Mouse (Mus musculus): ENCODE data around the gene Dnal4. TPM values are rescaled to one million over a fixed set of nuclear protein-coding genes. Genes with fewer than 3 reads are reported as not detected.

The Dnal4 gene
- polyA plus RNA-seq, 1 experiment, result 18.7 TPM

- WGBS, result 9% methylated on average over 1 of the region's 1 CpGs
- Histone ChIP-seq H3K36me3 (ENCODE audit: control insufficient read depth, insufficient read depth, low read length) (no peaks in the 10 kb centered on the region), H3K27ac (ENCODE audit: insufficient read depth, low read depth, low read length) (no peak overlapping the region), H3K4me3 (ENCODE audit: low read depth, low read length) (no peak overlapping the region), H3K4me1 (ENCODE audit: control insufficient read depth, insufficient read depth, insufficient read length, low read length) (peaks cover 3% of the 10 kb centered on the region), H3K27me3 (ENCODE audit: control insufficient read depth, insufficient read depth, low read length) (peaks cover 33% of the 10 kb centered on the region)
- TF ChIP-seq CTCF (IDR thresholded peaks at IDR 0.05; ENCODE audit: extremely low read depth, insufficient read length, insufficient replicate concordance, low read depth, low read length), result no peak
- no peak for TF ChIP-seq POLR2A (IDR thresholded peaks at IDR 0.05; ENCODE audit: low read depth, low read length)
Measured at GRCm38 (mm10) chr15:79807050-79807449, 29.4 kb upstream of the Dnal4 start.

GRCm38 (mm10) chr15:79805246-79805645 is 27.6 kb upstream of the Dnal4 start:
- H3K36me3 ChIP-seq (ENCODE audit: control insufficient read depth, insufficient read depth, low read length), result no peaks in the 10 kb centered on the region
- no peak overlapping the region for H3K27ac ChIP-seq (ENCODE audit: insufficient read depth, low read depth, low read length)
- TF ChIP-seq POLR2A (IDR thresholded peaks at IDR 0.05; ENCODE audit: low read depth, low read length) (no peak), CTCF (IDR thresholded peaks at IDR 0.05; ENCODE audit: extremely low read depth, insufficient read length, insufficient replicate concordance, low read depth, low read length) (no peak)
- 29% methylated on average over 8 of the region's 8 CpGs for WGBS
- peaks cover 37% of the 10 kb centered on the region for H3K27me3 ChIP-seq (ENCODE audit: control insufficient read depth, insufficient read depth, low read length)
- H3K4me3 ChIP-seq (ENCODE audit: low read depth, low read length), result no peak overlapping the region
- peaks cover 3% of the 10 kb centered on the region for H3K4me1 ChIP-seq (ENCODE audit: control insufficient read depth, insufficient read depth, insufficient read length, low read length)

DNA sequence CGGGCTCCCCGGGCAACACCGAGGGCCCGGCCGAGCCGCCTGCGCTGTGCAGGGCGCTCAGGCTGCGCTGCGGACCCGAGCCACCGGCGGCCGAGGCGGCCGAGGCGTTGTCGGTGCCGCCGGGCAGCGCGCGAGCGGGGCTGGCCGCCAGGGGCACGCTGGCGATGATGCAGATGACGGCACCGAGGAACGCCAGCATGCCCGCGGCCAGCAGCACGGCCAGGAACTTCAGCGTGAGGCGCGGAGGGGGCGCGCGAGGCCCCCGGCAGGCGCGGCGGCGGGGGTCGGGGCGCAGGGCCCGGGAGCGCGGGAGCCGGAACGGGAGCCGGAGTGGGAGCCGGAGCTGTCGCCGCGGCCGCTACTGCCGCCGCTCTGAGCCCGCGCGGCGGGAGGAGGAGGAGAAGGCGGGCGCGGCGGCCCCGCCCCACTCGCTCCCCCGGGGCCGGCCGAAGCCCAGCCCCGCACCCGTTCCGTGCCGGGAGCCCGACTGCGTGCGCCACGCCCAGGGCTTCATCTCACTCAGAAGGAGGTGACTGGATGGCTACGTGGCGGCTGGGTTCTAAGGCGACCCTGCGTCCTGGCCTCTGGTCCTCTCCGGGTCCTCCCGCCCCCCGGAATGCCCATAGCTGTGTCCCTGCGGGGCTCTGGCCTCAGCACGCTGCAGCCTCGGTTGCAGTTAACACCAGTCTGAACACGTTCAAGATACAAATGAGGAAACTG is 26.9 kb upstream of the Dnal4 start, which contains the start of gene Nptxr:
Gene Nptxr, minus strand, starts transcription at position 415 of the 720 bp plus-strand sequence.
- H3K4me1 ChIP-seq (ENCODE audit: control insufficient read depth, insufficient read depth, insufficient read length, low read length), result peaks cover 3% of the 10 kb centered on the region
- under 1% methylated on average over 87 of the region's 91 CpGs for WGBS
- peak within 1 kb of the TSS; percentile 58 for H3K4me3 ChIP-seq (ENCODE audit: low read depth, low read length)
- H3K27ac ChIP-seq (ENCODE audit: insufficient read depth, low read depth, low read length), result no peak within 1 kb of the TSS
- TF ChIP-seq CTCF (IDR thresholded peaks at IDR 0.05; ENCODE audit: extremely low read depth, insufficient read length, insufficient replicate concordance, low read depth, low read length) (no peak), POLR2A (IDR thresholded peaks at IDR 0.05; ENCODE audit: low read depth, low read length) (no peak)
- no peaks in the 10 kb centered on the region for H3K36me3 ChIP-seq (ENCODE audit: control insufficient read depth, insufficient read depth, low read length)
- peaks cover 37% of the 10 kb centered on the region for H3K27me3 ChIP-seq (ENCODE audit: control insufficient read depth, insufficient read depth, low read length)

GRCm38 (mm10) chr15:79803533-79804351 is 26.1 kb upstream of the Dnal4 start:
- 5% methylated on average over 81 of the region's 81 CpGs for whole genome bisulfite sequencing
- peaks cover 37% of the 10 kb centered on the region for H3K27me3 ChIP-seq (ENCODE audit: control insufficient read depth, insufficient read depth, low read length)

DNA sequence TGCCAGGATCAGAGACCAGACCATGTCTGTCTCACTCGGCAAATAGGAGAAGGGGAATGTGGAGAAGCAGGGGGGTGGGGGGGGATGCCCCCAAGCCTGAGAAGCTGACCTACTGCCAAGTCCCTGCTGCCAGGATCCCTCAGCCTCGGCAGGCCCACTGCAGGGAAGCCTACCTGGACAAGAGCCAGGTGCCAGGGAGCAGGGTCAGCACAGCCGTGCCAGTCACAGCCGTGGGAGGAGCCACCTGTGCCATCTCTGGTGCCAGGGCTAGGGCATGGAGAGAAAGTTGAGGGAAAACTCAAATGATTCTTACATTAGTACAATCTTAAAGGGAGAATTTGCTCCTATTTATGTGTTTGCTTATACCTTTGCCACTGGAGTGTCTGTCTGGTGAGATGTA is 24.7 kb upstream of the Dnal4 start:
- 37% methylated on average over 4 of the region's 4 CpGs for whole genome bisulfite sequencing
- peaks cover 3% of the 10 kb centered on the region for H3K4me1 ChIP-seq (ENCODE audit: control insufficient read depth, insufficient read depth, insufficient read length, low read length)
- no peaks in the 10 kb centered on the region for H3K36me3 ChIP-seq (ENCODE audit: control insufficient read depth, insufficient read depth, low read length)
- no peak overlapping the region for H3K4me3 ChIP-seq (ENCODE audit: low read depth, low read length)
- peaks cover 37% of the 10 kb centered on the region for H3K27me3 ChIP-seq (ENCODE audit: control insufficient read depth, insufficient read depth, low read length)
- H3K27ac ChIP-seq (ENCODE audit: insufficient read depth, low read depth, low read length), result no peak overlapping the region
- TF ChIP-seq CTCF (IDR thresholded peaks at IDR 0.05; ENCODE audit: extremely low read depth, insufficient read length, insufficient replicate concordance, low read depth, low read length), result no peak

More at GRCm38 (mm10) chr15:79803533-79804351, 26.1 kb upstream of the Dnal4 start:
- TF ChIP-seq CTCF (IDR thresholded peaks at IDR 0.05; ENCODE audit: extremely low read depth, insufficient read length, insufficient replicate concordance, low read depth, low read length), result no peak
- TF ChIP-seq POLR2A (IDR thresholded peaks at IDR 0.05; ENCODE audit: low read depth, low read length), result no peak
- peak overlapping the region; percentile 58 for H3K4me3 ChIP-seq (ENCODE audit: low read depth, low read length)
- no peak overlapping the region for H3K27ac ChIP-seq (ENCODE audit: insufficient read depth, low read depth, low read length)
- no peaks in the 10 kb centered on the region for H3K36me3 ChIP-seq (ENCODE audit: control insufficient read depth, insufficient read depth, low read length)
- H3K4me1 ChIP-seq (ENCODE audit: control insufficient read depth, insufficient read depth, insufficient read length, low read length), result peaks cover 3% of the 10 kb centered on the region

GRCm38 (mm10) chr15:79801646-79802045 is 24.0 kb upstream of the Dnal4 start:
- 62% methylated on average over 2 of the region's 2 CpGs for WGBS
- peaks cover 37% of the 10 kb centered on the region for H3K27me3 ChIP-seq (ENCODE audit: control insufficient read depth, insufficient read depth, low read length)
- H3K4me3 ChIP-seq (ENCODE audit: low read depth, low read length), result no peak overlapping the region
- H3K27ac ChIP-seq (ENCODE audit: insufficient read depth, low read depth, low read length), result no peak overlapping the region
- H3K4me1 ChIP-seq (ENCODE audit: control insufficient read depth, insufficient read depth, insufficient read length, low read length), result peaks cover 3% of the 10 kb centered on the region
- H3K36me3 ChIP-seq (ENCODE audit: control insufficient read depth, insufficient read depth, low read length), result no peaks in the 10 kb centered on the region
- TF ChIP-seq CTCF (IDR thresholded peaks at IDR 0.05; ENCODE audit: extremely low read depth, insufficient read length, insufficient replicate concordance, low read depth, low read length) (no peak), POLR2A (IDR thresholded peaks at IDR 0.05; ENCODE audit: low read depth, low read length) (no peak)

GRCm38 (mm10) chr15:79800701-79801100 is 23.1 kb upstream of the Dnal4 start:
- 69% methylated on average over 11 of the region's 11 CpGs for WGBS
- peaks cover 3% of the 10 kb centered on the region for H3K4me1 ChIP-seq (ENCODE audit: control insufficient read depth, insufficient read depth, insufficient read length, low read length)
- H3K27me3 ChIP-seq (ENCODE audit: control insufficient read depth, insufficient read depth, low read length), result peaks cover 34% of the 10 kb centered on the region
- H3K36me3 ChIP-seq (ENCODE audit: control insufficient read depth, insufficient read depth, low read length), result no peaks in the 10 kb centered on the region
- no peak overlapping the region for H3K4me3 ChIP-seq (ENCODE audit: low read depth, low read length)
- TF ChIP-seq POLR2A (IDR thresholded peaks at IDR 0.05; ENCODE audit: low read depth, low read length) (no peak), CTCF (IDR thresholded peaks at IDR 0.05; ENCODE audit: extremely low read depth, insufficient read length, insufficient replicate concordance, low read depth, low read length) (no peak)
- no peak overlapping the region for H3K27ac ChIP-seq (ENCODE audit: insufficient read depth, low read depth, low read length)

Data from small intestine, adult 2 months (tissue).